In genomic region chr1:133611436-133611835, GRCm38 (mm10) we compare ENCODE assay signal across 22 mouse cellular contexts. TPM values are rescaled to one million over a fixed set of nuclear protein-coding genes. Genes with fewer than 3 reads are reported as not detected.
DNase-seq lines count a peak whose midpoint lies in the region; ATAC-seq and TF ChIP-seq lines count a peak whose summit lies in the region.
"Had no signal": no experiment of that assay in that cellular context is flagged by ENCODE, and none has a peak within 500 bp of the region (broad histone marks: within the 10 kb centered on the region; RNA-seq: fewer than 3 reads in every experiment).

No protein-coding gene starts in this region.

- peak; percentile 78 for DNase-seq in kidney, adult 2 months
- DNase-seq in kidney, adult 11 months, result no peak
- peak; percentile 81 for DNase-seq in kidney, adult 9 months
- DNase-seq: adrenal gland, adult 2 months; adrenal gland, postnatal 10 days; adrenal gland, postnatal 25 days; cerebellum, adult 11 months; cerebellum, adult 18-20 months; cerebellum, adult 8-10 months; cerebellum, adult 9-11 months; cerebellum, postnatal 14 days; cerebellum, postnatal 36 days; embryo, embryonic 11 days had no signal

- WGBS in kidney, adult 2 months, result 58% methylated on average over 1 of the region's 1 CpGs
- WGBS in kidney, embryonic 14.5 days, result 88% methylated on average over 1 of the region's 1 CpGs

- H3K4me3 ChIP-seq in kidney, adult 2 months (ENCODE audit: insufficient read depth, low read depth, low read length), result no peak overlapping the region
- H3K4me3 ChIP-seq in kidney, embryonic 14.5 days (ENCODE audit: low read length), result no peak overlapping the region
- H3K4me3 ChIP-seq: embryonic facial prominence, embryonic 13.5 days; embryonic facial prominence, embryonic 15.5 days; forebrain, embryonic 12.5 days had no signal

- no peaks in the 10 kb centered on the region for H3K9me3 ChIP-seq in kidney, embryonic 14.5 days (ENCODE audit: control insufficient read depth, low read length)
- H3K9me3 ChIP-seq: embryonic facial prominence, embryonic 13.5 days; embryonic facial prominence, embryonic 15.5 days; forebrain, embryonic 10.5 days; forebrain, embryonic 12.5 days had no signal

- no peak overlapping the region for H3K4me2 ChIP-seq in kidney, embryonic 14.5 days (replicated peaks; ENCODE audit: low read depth, low read length)
- H3K4me2 ChIP-seq: embryonic facial prominence, embryonic 13.5 days; embryonic facial prominence, embryonic 15.5 days; forebrain, embryonic 12.5 days had no signal

- H3K36me3 ChIP-seq in kidney, adult 2 months (ENCODE audit: control insufficient read depth, insufficient read depth, low read length), result no peaks in the 10 kb centered on the region
- H3K36me3 ChIP-seq in kidney, embryonic 14.5 days (ENCODE audit: control insufficient read depth, insufficient read depth, low read length), result peaks cover 24% of the 10 kb centered on the region

- no peak for ATAC-seq in kidney, embryonic 14.5 days (ENCODE audit: low FRiP score, low TSS enrichment)
- ATAC-seq: forebrain, embryonic 14.5 days; forebrain, embryonic 16.5 days had no signal

- H3K9ac ChIP-seq in kidney, embryonic 14.5 days (ENCODE audit: low read depth, low read length), result no peak overlapping the region
- H3K9ac ChIP-seq: embryonic facial prominence, embryonic 13.5 days; embryonic facial prominence, embryonic 15.5 days; forebrain, embryonic 12.5 days had no signal

- no peak for TF ChIP-seq CTCF in kidney, adult 2 months (conservative IDR thresholded peaks at IDR 0.05; ENCODE audit: insufficient read depth, insufficient read length, low read depth, low read length)

- no peak overlapping the region for H3K27ac ChIP-seq in kidney, adult 2 months (ENCODE audit: insufficient read depth, low read depth, low read length)
- no peak overlapping the region for H3K27ac ChIP-seq in kidney, embryonic 14.5 days (ENCODE audit: low read depth, low read length)
- H3K27ac ChIP-seq: embryonic facial prominence, embryonic 13.5 days; embryonic facial prominence, embryonic 15.5 days; forebrain, embryonic 10.5 days; forebrain, embryonic 12.5 days had no signal

- H3K27me3 ChIP-seq in kidney, adult 2 months (replicated peaks; ENCODE audit: control insufficient read depth, insufficient read depth, low read length), result no peaks in the 10 kb centered on the region
- no peaks in the 10 kb centered on the region for H3K27me3 ChIP-seq in kidney, embryonic 14.5 days (ENCODE audit: control insufficient read depth, insufficient read depth, low read length)
- H3K27me3 ChIP-seq: embryonic facial prominence, embryonic 13.5 days; embryonic facial prominence, embryonic 15.5 days; forebrain, embryonic 12.5 days had no signal

- H3K4me1 ChIP-seq in kidney, adult 2 months (ENCODE audit: control insufficient read depth, insufficient read depth, low read length), result peaks cover 3% of the 10 kb centered on the region; the same call in 1 of the 2 replicates
- H3K4me1 ChIP-seq in kidney, embryonic 14.5 days (ENCODE audit: control insufficient read depth, insufficient read depth, low read length), result no peaks in the 10 kb centered on the region; the same call in 1 of the 2 replicates

- TF ChIP-seq POLR2A in kidney, adult 2 months (IDR thresholded peaks at IDR 0.05; ENCODE audit: low read depth, low read length), result no peak

RNA-seq across cellular contexts. Expression of gene Snrpe, which starts 1.3 kb away (rescaled TPM):
- 29.2 and 48.6 TPM in 2 replicates for polyA plus RNA-seq in kidney, adult 2 months (2012; rRNA removed)
- polyA plus RNA-seq in kidney, embryonic 14.5 days (2014; fragmentation: Nextera tagmentation; extraction: Ambion mirVana), result 818 and 1,095 TPM in 2 replicates

RNA-seq across cellular contexts. Expression of gene Zbed6, which starts 49.2 kb away (rescaled TPM):
- polyA plus RNA-seq in kidney, adult 2 months (2012; rRNA removed), result 2.2 and 2.5 TPM in 2 replicates
- 0.51 TPM in 1 of 2 replicates, not detected in the other for polyA plus RNA-seq in kidney, embryonic 14.5 days (2014; fragmentation: Nextera tagmentation; extraction: Ambion mirVana)
- polyA plus RNA-seq: adrenal gland, adult 2 months; embryonic facial prominence, embryonic 11.5 days; embryonic facial prominence, embryonic 13.5 days; embryonic facial prominence, embryonic 15.5 days; erythroblast, embryonic 14.5 days; forebrain, embryonic 10.5 days; forebrain, embryonic 12.5 days; forebrain, embryonic 14.5 days; forebrain, embryonic 16.5 days had no signal

RNA-seq across cellular contexts. Expression of gene Gm38394, which starts 49.7 kb away (rescaled TPM):
- polyA plus RNA-seq in kidney, adult 2 months (2012; rRNA removed), result 2.1 and 2.2 TPM in 2 replicates
- polyA plus RNA-seq in kidney, embryonic 14.5 days (2014; fragmentation: Nextera tagmentation; extraction: Ambion mirVana), result 6.5 and 11.4 TPM in 2 replicates

Comparison
In these comparisons a context has a peak if more than half of its experiments do, and no peak if none do; other contexts are left out.
1. RNA of gene Snrpe, which starts 1.3 kb away (polyA plus RNA-seq): 818 to 1,095 TPM in kidney, embryonic 14.5 days; 29.2 to 48.6 TPM in kidney, adult 2 months; every median in the first group is over 10 times any median in the second.